Mouse (Mus musculus) limb, embryonic 10.5 days (tissue): Measurements from ENCODE around the gene Spin2f. TPM values are rescaled to one million over a fixed set of nuclear protein-coding genes. Genes with fewer than 3 reads are reported as not detected.
"Not testable (repeated sequence)": the region's sequence is repeated elsewhere in the genome, so short reads cannot be mapped to it uniquely, and the experiment has no call there.

ENCODE experiments used
- DNase-seq: peaks from one replicate; pipeline ENCODE4 v3.0.0-alpha.2; 2017; ENCODE audit warnings: low spot score
- H3K27ac ChIP-seq: fragments of 300-500 bp; sonication (generic); 2 replicates; pipeline ENCODE4 v1.5.1; 2016; ENCODE audit warnings: mild to moderate bottlenecking
- H3K27me3 ChIP-seq: fragments of 300-500 bp; sonication (generic); 2 replicates; pipeline ENCODE4 v1.6.1; 2016; ENCODE audit warnings: low read depth, mild to moderate bottlenecking; ENCODE audit not compliant: poor library complexity, severe bottlenecking
- H3K36me3 ChIP-seq: fragments of 300-500 bp; sonication (generic); 2 replicates; pipeline ENCODE4 v1.6.1; 2016; ENCODE audit warnings: mild to moderate bottlenecking, moderate library complexity
- H3K4me1 ChIP-seq: fragments of 300-500 bp; sonication (generic); 2 replicates; pipeline ENCODE4 v1.6.1; 2016
- H3K4me3 ChIP-seq: fragments of 300-500 bp; sonication (generic); 2 replicates; pipeline ENCODE4 v1.5.1; 2016; ENCODE audit warnings: mild to moderate bottlenecking, moderate library complexity
- H3K9me3 ChIP-seq: fragments of 300-500 bp; sonication (generic); replicated peaks from 2 replicates; pipeline ENCODE4 v1.6.1; 2016; ENCODE audit warnings: mild to moderate bottlenecking
- WGBS: fragments of 180-500 bp; shearing (Covaris S2); methylation state at CpG from one replicate; pipeline ENCODE4 v1.1.7; 2016; 5-methylcytosine and 5-hydroxymethylcytosine counted together
- polyA plus RNA-seq: library from polyadenylated mRNA; unstranded; fragments of >200 nt; fragmentation: Nextera tagmentation; extraction: Ambion mirVana; gene quantifications from 2 replicates; pipeline ENCODE4 v1.2.1, GENCODE M21; 2016

Gene Spin2f
- polyA plus RNA-seq: not detected in 2 replicates

DNA sequence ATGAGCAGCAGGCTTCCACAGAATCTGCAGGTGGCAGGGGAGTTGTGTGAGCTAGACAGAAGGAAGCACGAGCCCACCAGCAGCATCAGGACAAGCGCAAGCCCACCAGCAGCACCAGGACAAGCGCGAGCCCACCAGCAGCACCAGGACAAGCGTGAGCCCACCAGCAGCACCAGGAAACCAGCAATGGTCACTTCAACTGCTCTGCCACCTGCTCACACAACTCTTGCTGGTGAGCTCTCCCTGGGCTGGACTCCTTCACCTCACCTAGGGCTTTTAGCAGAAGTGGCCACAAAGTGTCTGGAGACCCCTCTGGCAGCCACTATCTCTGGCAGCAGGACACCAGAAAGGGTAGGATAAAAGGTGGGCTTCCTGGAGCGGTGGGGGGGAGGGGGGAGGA is at the start of gene Spin2f:
Gene Spin2f (plus strand): TSS at position 301 of the 400 bp plus-strand sequence.
- 46% methylated on average over 1 of the region's 6 CpGs for WGBS

GRCm38 (mm10) chrX:31212136-31212535 is 41.6 kb upstream of the Spin2f start:
- not testable (repeated sequence) for H3K27ac ChIP-seq, DNase-seq, H3K4me3 ChIP-seq, H3K27me3 ChIP-seq, H3K36me3 ChIP-seq, H3K4me1 ChIP-seq
- 90% methylated on average over 7 of the region's 7 CpGs for WGBS
- peaks cover 14% of the 10 kb centered on the region for H3K9me3 ChIP-seq

More for the DNA sequence above, at the start of gene Spin2f:
- DNase-seq, H3K27me3 ChIP-seq, H3K4me3 ChIP-seq, H3K27ac ChIP-seq, H3K4me1 ChIP-seq, H3K9me3 ChIP-seq, H3K36me3 ChIP-seq: not testable (repeated sequence)

DNA sequence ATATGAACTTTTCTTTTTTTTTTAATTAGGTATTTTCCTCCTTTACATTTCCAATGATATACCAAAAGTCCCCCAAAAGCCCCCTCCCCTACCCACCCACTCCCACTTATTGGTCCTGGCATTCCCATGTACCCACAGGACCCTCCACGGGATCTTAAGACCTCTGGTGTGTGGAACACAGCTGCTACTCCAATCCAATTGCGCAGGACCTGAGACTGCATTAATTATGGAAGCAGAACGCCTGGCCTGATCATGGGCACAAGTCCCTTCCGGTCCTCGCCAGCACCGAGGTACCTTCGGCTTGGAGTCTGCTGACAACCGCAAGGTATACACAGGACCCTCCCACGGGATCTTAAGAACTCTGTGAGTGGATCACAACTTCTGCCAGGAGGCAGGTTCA is 30.2 kb upstream of the Spin2f start:
- H3K27ac ChIP-seq, H3K4me1 ChIP-seq, H3K27me3 ChIP-seq, H3K36me3 ChIP-seq, H3K4me3 ChIP-seq: not testable (repeated sequence)
- WGBS: 86% methylated on average over 9 of the region's 9 CpGs
- peak; percentile 28 for DNase-seq
- peaks cover 18% of the 10 kb centered on the region for H3K9me3 ChIP-seq

- WGBS: 73% methylated on average over 4 of the region's 4 CpGs
- not testable (repeated sequence) for H3K27me3 ChIP-seq, DNase-seq, H3K36me3 ChIP-seq, H3K27ac ChIP-seq, H3K4me1 ChIP-seq, H3K4me3 ChIP-seq
- H3K9me3 ChIP-seq: peaks cover 20% of the 10 kb centered on the region
Observed at GRCm38 (mm10) chrX:31235088-31235487, 18.6 kb upstream of the Spin2f start.

- DNase-seq, H3K4me3 ChIP-seq, H3K4me1 ChIP-seq, H3K36me3 ChIP-seq, H3K27ac ChIP-seq, H3K27me3 ChIP-seq: not testable (repeated sequence)
- 85% methylated on average over 3 of the region's 3 CpGs for WGBS
- H3K9me3 ChIP-seq: peaks cover 16% of the 10 kb centered on the region
Observed at GRCm38 (mm10) chrX:31241754-31242153, 11.9 kb upstream of the Spin2f start.

Other genes with a start within 250 kb of the Spin2f start
- not detected in 2 replicates for gene Btbd35f29, start 136.2 kb upstream of the Spin2f start, polyA plus RNA-seq
- not detected in 2 replicates for gene Btbd35f26, start 82.6 kb downstream of the Spin2f start, polyA plus RNA-seq
- not detected in 2 replicates for gene Btbd35f19, start 130.0 kb downstream of the Spin2f start, polyA plus RNA-seq